Mouse (Mus musculus): ENCODE data around the gene Emid1. TPM values are rescaled to one million over a fixed set of nuclear protein-coding genes. Genes with fewer than 3 reads are reported as not detected.

Emid1 gene
- polyA plus RNA-seq, 1 experiment from 2014 or later = 41.9 TPM

DNA sequence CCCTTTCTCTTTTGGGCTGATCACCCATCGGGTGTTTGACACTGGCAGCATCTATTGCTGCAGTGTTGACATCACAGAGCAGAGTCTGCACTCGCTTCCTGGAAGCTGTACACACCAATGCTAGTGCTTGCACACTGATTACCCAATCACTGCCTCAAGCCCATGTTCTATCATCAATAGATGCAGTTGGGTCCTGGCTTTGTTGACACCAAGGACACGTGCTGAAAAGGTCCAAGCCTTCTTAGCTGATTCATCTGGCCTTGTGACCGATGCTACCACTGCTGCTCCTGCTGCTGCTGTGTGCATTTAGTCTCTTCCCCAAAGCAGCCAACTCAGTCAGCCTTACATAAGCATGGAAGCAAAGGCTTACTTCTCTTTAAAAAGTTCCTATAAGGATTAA lies 36.1 kb upstream of the Emid1 start:
- H3K27ac ChIP-seq (replicated peaks; ENCODE audit: low read depth, low read length) = no peak overlapping the region
- H3K4me2 ChIP-seq (ENCODE audit: low read depth, low read length) = no peak overlapping the region
- H3K4me3 ChIP-seq (ENCODE audit: low read depth, low read length) = no peak overlapping the region
- no peaks in the 10 kb centered on the region for H3K9me3 ChIP-seq (ENCODE audit: control insufficient read depth, low read length)
- no peaks in the 10 kb centered on the region for H3K27me3 ChIP-seq (replicated peaks; ENCODE audit: control insufficient read depth, insufficient read depth, low read length)
- peaks cover 11% of the 10 kb centered on the region for H3K36me3 ChIP-seq (ENCODE audit: control insufficient read depth, insufficient read depth, low read length)
- ATAC-seq (ENCODE audit: low read depth) (no peak), DNase-seq (ENCODE audit: low spot score) (no peak)
- H3K9ac ChIP-seq (ENCODE audit: low read depth, low read length) = no peak overlapping the region
- H3K4me1 ChIP-seq (ENCODE audit: control insufficient read depth, insufficient read depth, low read length) = peaks cover 12% of the 10 kb centered on the region; the same call in 1 of the 2 replicates
- WGBS = 87% methylated on average over 4 of the region's 4 CpGs

DNA sequence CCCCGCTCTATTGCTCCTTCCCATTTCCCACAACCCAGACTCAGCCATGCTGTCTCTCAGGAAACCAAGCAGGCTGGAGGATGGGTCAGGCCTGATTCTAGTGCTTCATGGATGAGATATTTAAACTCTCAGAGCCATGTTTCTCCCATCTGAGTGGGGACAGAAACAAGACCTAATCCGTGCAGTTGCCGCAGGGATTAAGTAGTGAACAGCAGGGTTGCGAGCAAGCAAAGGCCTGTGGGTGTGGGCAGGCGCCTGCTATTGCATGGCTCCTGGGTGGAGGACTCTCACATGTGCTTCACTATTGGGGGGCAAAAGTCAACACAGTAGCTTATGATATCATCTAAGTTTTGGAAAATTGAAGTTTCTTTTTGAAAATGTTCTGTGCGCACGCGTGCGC lies 32.8 kb upstream of the Emid1 start:
- H3K4me3 ChIP-seq (ENCODE audit: low read depth, low read length) = no peak overlapping the region
- no peaks in the 10 kb centered on the region for H3K36me3 ChIP-seq (ENCODE audit: control insufficient read depth, insufficient read depth, low read length)
- no peaks in the 10 kb centered on the region for H3K9me3 ChIP-seq (ENCODE audit: control insufficient read depth, low read length)
- H3K4me1 ChIP-seq (ENCODE audit: control insufficient read depth, insufficient read depth, low read length) = peaks cover 12% of the 10 kb centered on the region; the same call in 1 of the 2 replicates
- DNase-seq (ENCODE audit: low spot score) = peak; percentile 69
- ATAC-seq (ENCODE audit: low read depth) = peak; percentile 35
- WGBS = 60% methylated on average over 9 of the region's 9 CpGs
- peak overlapping the region; percentile 25; the same call in 1 of the 2 replicates for H3K9ac ChIP-seq (ENCODE audit: low read depth, low read length)
- peak overlapping the region; percentile 81 for H3K27ac ChIP-seq (replicated peaks; ENCODE audit: low read depth, low read length)
- no peak overlapping the region for H3K4me2 ChIP-seq (ENCODE audit: low read depth, low read length)
- no peaks in the 10 kb centered on the region for H3K27me3 ChIP-seq (replicated peaks; ENCODE audit: control insufficient read depth, insufficient read depth, low read length)

DNA sequence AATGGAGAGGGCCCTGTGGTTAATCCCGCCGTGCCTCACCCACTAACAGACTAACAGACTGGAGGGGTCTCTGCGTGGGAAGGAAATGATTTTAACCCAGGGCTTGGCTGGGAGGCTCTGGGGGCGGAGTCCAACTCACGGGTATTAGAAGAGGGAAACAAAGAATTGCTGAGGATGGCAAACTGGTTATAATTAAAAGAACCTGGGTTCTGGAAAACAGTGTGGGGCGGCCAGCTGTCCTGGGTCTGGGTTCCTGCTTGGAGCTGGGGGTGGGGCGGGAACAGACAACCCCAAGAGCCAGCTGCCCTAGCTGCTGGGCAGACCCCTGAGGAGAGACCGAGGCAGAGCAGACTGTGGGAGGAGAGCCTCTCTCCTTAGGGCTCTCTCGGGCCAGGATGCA lies 32.2 kb upstream of the Emid1 start:
- H3K9me3 ChIP-seq (ENCODE audit: control insufficient read depth, low read length) = no peaks in the 10 kb centered on the region
- no peaks in the 10 kb centered on the region for H3K27me3 ChIP-seq (replicated peaks; ENCODE audit: control insufficient read depth, insufficient read depth, low read length)
- peak overlapping the region; percentile 29 for H3K4me2 ChIP-seq (ENCODE audit: low read depth, low read length)
- H3K27ac ChIP-seq (replicated peaks; ENCODE audit: low read depth, low read length) = peak overlapping the region; percentile 81
- peaks cover 10% of the 10 kb centered on the region; the same call in 1 of the 2 replicates for H3K4me1 ChIP-seq (ENCODE audit: control insufficient read depth, insufficient read depth, low read length)
- DNase-seq (ENCODE audit: low spot score) (peak; percentile 83), ATAC-seq (ENCODE audit: low read depth) (peak; percentile 73)
- H3K36me3 ChIP-seq (ENCODE audit: control insufficient read depth, insufficient read depth, low read length) = no peaks in the 10 kb centered on the region
- WGBS = 7% methylated on average over 7 of the region's 9 CpGs
- H3K9ac ChIP-seq (ENCODE audit: low read depth, low read length) = peak overlapping the region; percentile 25; the same call in 1 of the 2 replicates
- H3K4me3 ChIP-seq (ENCODE audit: low read depth, low read length) = no peak overlapping the region

GRCm38 (mm10) chr11:5182870-5183269 lies 30.8 kb upstream of the Emid1 start:
- no peaks in the 10 kb centered on the region for H3K9me3 ChIP-seq (ENCODE audit: control insufficient read depth, low read length)
- no peaks in the 10 kb centered on the region for H3K27me3 ChIP-seq (replicated peaks; ENCODE audit: control insufficient read depth, insufficient read depth, low read length)
- no peak overlapping the region for H3K27ac ChIP-seq (replicated peaks; ENCODE audit: low read depth, low read length)
- DNase-seq (ENCODE audit: low spot score) (no peak), ATAC-seq (ENCODE audit: low read depth) (no peak)
- H3K9ac ChIP-seq (ENCODE audit: low read depth, low read length) = no peak overlapping the region
- H3K4me1 ChIP-seq (ENCODE audit: control insufficient read depth, insufficient read depth, low read length) = peaks cover 8% of the 10 kb centered on the region; the same call in 1 of the 2 replicates
- 66% methylated on average over 4 of the region's 4 CpGs for WGBS
- H3K4me2 ChIP-seq (ENCODE audit: low read depth, low read length) = no peak overlapping the region
- H3K4me3 ChIP-seq (ENCODE audit: low read depth, low read length) = no peak overlapping the region
- H3K36me3 ChIP-seq (ENCODE audit: control insufficient read depth, insufficient read depth, low read length) = no peaks in the 10 kb centered on the region

DNA sequence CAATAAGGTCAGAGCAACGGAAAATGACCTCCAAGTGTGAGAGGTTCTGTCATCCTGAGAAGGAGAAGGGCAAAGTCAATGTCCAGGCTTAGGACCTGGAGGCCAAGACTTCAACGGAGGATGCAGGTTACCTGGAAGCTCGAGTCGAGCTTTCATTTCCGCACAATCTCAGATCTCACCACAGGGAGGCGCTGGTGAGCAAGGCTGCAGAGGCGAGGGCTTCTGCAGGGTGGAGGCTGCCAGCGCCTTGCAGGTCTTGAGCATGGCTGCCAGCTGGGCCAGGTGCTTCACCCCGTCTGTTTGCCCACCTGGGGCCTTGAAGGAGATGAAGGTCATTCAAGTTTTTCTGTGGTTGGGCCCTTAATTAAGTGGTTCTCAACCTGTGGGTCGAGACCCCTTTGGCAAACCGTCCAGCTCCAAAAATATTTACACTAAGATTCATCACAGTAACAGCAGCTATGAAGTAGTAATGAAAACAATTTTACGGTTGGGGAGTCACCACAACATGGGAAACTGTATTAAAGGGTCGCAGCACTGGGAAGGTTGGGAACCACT lies 29.9 kb upstream of the Emid1 start:
- Histone ChIP-seq H3K27me3 (replicated peaks; ENCODE audit: control insufficient read depth, insufficient read depth, low read length) (no peaks in the 10 kb centered on the region), H3K4me1 (ENCODE audit: control insufficient read depth, insufficient read depth, low read length) (peaks cover 8% of the 10 kb centered on the region; the same call in 1 of the 2 replicates), H3K9me3 (ENCODE audit: control insufficient read depth, low read length) (no peaks in the 10 kb centered on the region), H3K27ac (replicated peaks; ENCODE audit: low read depth, low read length) (no peak overlapping the region; the same call in 1 of the 2 replicates), H3K36me3 (ENCODE audit: control insufficient read depth, insufficient read depth, low read length) (no peaks in the 10 kb centered on the region), H3K4me2 (ENCODE audit: low read depth, low read length) (no peak overlapping the region), H3K9ac (ENCODE audit: low read depth, low read length) (no peak overlapping the region), H3K4me3 (ENCODE audit: low read depth, low read length) (no peak overlapping the region)
- DNase-seq (ENCODE audit: low spot score) = peak; percentile 76
- ATAC-seq (ENCODE audit: low read depth) = peak; percentile 45; the same call in 1 of the 2 replicates
- WGBS = 16% methylated on average over 13 of the region's 13 CpGs

DNA sequence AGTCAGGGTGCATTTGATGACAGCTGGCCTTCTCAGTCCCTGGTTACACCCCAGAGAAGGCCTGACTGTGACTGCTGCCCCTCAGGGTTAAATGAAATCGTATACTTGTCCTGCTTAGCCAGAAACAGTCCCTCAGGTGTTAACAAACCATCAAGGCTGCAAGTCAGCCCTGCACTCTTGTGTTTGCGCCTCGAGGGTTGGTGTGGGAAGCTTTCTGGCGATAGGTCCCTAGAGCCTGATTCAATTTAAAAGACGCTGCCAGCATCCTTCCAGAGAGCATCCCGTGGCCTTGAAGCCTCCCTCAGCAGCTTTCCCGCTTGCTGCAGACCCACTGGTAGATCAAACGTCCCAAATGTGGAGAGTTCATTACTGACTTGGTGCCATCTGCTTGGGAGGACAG lies 27.3 kb upstream of the Emid1 start:
- no peaks in the 10 kb centered on the region for H3K36me3 ChIP-seq (ENCODE audit: control insufficient read depth, insufficient read depth, low read length)
- WGBS = 27% methylated on average over 8 of the region's 8 CpGs
- ATAC-seq (ENCODE audit: low read depth) = no peak
- H3K4me1 ChIP-seq (ENCODE audit: control insufficient read depth, insufficient read depth, low read length) = peaks cover 7% of the 10 kb centered on the region; the same call in 1 of the 2 replicates
- no peaks in the 10 kb centered on the region for H3K27me3 ChIP-seq (replicated peaks; ENCODE audit: control insufficient read depth, insufficient read depth, low read length)
- no peak overlapping the region for H3K4me3 ChIP-seq (ENCODE audit: low read depth, low read length)
- no peak overlapping the region for H3K4me2 ChIP-seq (ENCODE audit: low read depth, low read length)
- no peak for DNase-seq (ENCODE audit: low spot score)
- H3K27ac ChIP-seq (replicated peaks; ENCODE audit: low read depth, low read length) = no peak overlapping the region
- H3K9ac ChIP-seq (ENCODE audit: low read depth, low read length) = no peak overlapping the region
- no peaks in the 10 kb centered on the region for H3K9me3 ChIP-seq (ENCODE audit: control insufficient read depth, low read length)

GRCm38 (mm10) chr11:5177171-5177570 lies 25.1 kb upstream of the Emid1 start:
- H3K4me1 ChIP-seq (ENCODE audit: control insufficient read depth, insufficient read depth, low read length) = no peaks in the 10 kb centered on the region; the same call in 1 of the 2 replicates
- H3K27me3 ChIP-seq (replicated peaks; ENCODE audit: control insufficient read depth, insufficient read depth, low read length) = no peaks in the 10 kb centered on the region
- ATAC-seq (ENCODE audit: low read depth) (no peak), DNase-seq (ENCODE audit: low spot score) (peak; percentile 57)
- H3K4me2 ChIP-seq (ENCODE audit: low read depth, low read length) = no peak overlapping the region
- no peaks in the 10 kb centered on the region for H3K9me3 ChIP-seq (ENCODE audit: control insufficient read depth, low read length)
- no peak overlapping the region for H3K27ac ChIP-seq (replicated peaks; ENCODE audit: low read depth, low read length)
- H3K36me3 ChIP-seq (ENCODE audit: control insufficient read depth, insufficient read depth, low read length) = no peaks in the 10 kb centered on the region
- H3K4me3 ChIP-seq (ENCODE audit: low read depth, low read length) = no peak overlapping the region
- 54% methylated on average over 12 of the region's 12 CpGs for WGBS
- no peak overlapping the region for H3K9ac ChIP-seq (ENCODE audit: low read depth, low read length)

DNA sequence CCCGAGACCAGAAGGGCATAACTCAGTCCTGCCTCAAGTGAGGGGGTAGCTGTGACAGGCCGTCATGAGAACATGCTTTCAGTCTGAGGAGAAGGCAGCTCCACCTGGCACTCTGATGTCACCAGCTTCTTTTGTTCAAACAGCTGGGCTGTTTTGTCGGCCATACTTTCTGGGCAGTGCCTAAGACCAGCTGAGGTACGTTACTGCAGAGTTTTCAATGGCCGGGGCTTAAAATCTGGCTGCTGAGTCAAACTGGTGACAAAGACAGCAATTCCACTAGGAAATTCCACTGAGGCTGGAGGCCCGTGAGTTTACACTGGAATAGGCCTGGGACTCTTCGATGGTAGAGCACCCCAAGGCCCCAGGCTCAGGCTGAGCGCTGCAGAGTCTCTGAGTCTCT lies 24.6 kb upstream of the Emid1 start:
- ATAC-seq (ENCODE audit: low read depth) = no peak
- Histone ChIP-seq H3K27me3 (replicated peaks; ENCODE audit: control insufficient read depth, insufficient read depth, low read length) (no peaks in the 10 kb centered on the region), H3K4me1 (ENCODE audit: control insufficient read depth, insufficient read depth, low read length) (no peaks in the 10 kb centered on the region; the same call in 1 of the 2 replicates), H3K27ac (replicated peaks; ENCODE audit: low read depth, low read length) (no peak overlapping the region; the same call in 1 of the 2 replicates), H3K9me3 (ENCODE audit: control insufficient read depth, low read length) (no peaks in the 10 kb centered on the region), H3K36me3 (ENCODE audit: control insufficient read depth, insufficient read depth, low read length) (no peaks in the 10 kb centered on the region), H3K9ac (ENCODE audit: low read depth, low read length) (no peak overlapping the region), H3K4me2 (ENCODE audit: low read depth, low read length) (no peak overlapping the region), H3K4me3 (ENCODE audit: low read depth, low read length) (no peak overlapping the region)
- peak; percentile 58 for DNase-seq (ENCODE audit: low spot score)
- 63% methylated on average over 8 of the region's 8 CpGs for WGBS

- no peak overlapping the region for H3K27ac ChIP-seq (replicated peaks; ENCODE audit: low read depth, low read length)
- ATAC-seq (ENCODE audit: low read depth) (no peak), DNase-seq (ENCODE audit: low spot score) (no peak)
- no peaks in the 10 kb centered on the region for H3K36me3 ChIP-seq (ENCODE audit: control insufficient read depth, insufficient read depth, low read length)
- 92% methylated on average over 2 of the region's 2 CpGs for WGBS
- no peak overlapping the region for H3K9ac ChIP-seq (ENCODE audit: low read depth, low read length)
- H3K4me3 ChIP-seq (ENCODE audit: low read depth, low read length) = no peak overlapping the region
- no peak overlapping the region for H3K4me2 ChIP-seq (ENCODE audit: low read depth, low read length)
- H3K27me3 ChIP-seq (replicated peaks; ENCODE audit: control insufficient read depth, insufficient read depth, low read length) = no peaks in the 10 kb centered on the region
- no peaks in the 10 kb centered on the region; the same call in 1 of the 2 replicates for H3K4me1 ChIP-seq (ENCODE audit: control insufficient read depth, insufficient read depth, low read length)
- no peaks in the 10 kb centered on the region for H3K9me3 ChIP-seq (ENCODE audit: control insufficient read depth, low read length)
These were observed 23.8 kb upstream of the Emid1 start for GRCm38 (mm10) chr11:5175866-5176265.

Data from embryonic facial prominence, embryonic 14.5 days (tissue).